Mouse (Mus musculus): ENCODE measurements at regions not wholly inside any gene's neighbourhood (a gene's known extent, or its start where the extent isn't known, plus 50 kb on each side); places are given as distances from the start of the nearest gene placed in this dataset.

DNA sequence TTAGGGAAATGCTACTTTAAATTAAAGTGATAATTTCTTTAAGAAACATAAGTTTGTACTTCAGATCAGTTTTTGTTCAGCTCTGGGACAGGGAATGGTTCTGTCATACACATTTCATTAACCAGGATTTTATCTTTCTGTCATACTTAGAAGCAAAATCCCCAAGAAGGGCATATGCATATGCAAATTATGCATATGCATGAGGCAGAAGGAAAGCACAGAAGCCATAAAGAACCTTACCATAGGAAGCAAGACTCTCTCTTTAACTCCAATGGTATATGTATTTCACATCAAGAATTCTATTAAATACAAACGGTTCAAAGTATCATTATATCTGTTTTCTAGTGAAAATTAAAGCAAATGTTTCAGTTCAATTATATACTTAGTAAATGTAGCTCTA is 381.5 kb downstream of the Kcnj3 start:
- no peak for DNase-seq (ENCODE audit: extremely low spot score in 1 of 2, low spot score in 1 of 2)

DNA sequence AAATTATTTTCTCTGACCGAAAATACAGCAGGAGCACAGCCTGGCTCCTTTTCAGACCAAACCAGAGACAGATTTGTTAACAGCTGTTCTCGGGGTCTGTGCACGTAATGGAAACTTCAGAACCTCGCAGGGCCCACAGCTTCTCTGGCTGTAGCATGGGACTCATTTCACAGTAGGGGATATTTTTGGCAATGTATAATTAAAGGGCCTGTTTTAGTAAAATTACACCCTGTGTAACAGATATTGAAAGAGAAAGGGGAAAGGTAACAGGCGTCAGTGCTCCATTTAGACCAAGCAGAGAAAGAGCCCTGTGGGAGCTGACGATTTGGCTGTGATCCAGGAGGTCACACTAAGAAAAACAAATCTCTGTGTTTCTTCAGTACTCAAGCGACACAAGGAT is 382.4 kb downstream of the Kcnj3 start:
- peak; percentile 15 to 17 for DNase-seq (ENCODE audit: extremely low spot score in 1 of 2, low spot score in 1 of 2)

DNA sequence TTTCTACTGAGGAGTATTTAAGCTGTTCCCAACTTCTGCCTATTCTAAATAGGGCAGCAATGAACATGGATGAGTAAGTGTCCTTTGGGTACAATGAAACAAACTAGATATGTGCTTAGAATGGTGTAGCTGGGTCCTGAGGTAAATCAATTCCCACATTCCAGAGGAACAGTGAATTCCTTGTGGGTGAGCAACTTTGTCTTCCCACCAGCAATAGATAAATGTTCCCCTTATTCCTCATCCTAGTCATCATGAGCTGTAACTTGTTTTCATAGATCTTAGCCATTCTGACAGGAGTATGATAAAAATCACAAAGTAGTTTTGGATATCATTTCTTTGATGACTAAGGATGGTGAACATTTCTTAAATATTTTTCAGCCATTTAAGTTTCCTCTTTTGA is 387.0 kb downstream of the Kcnj3 start:
- DNase-seq (ENCODE audit: extremely low spot score in 1 of 2, low spot score in 1 of 2): no peak

DNA sequence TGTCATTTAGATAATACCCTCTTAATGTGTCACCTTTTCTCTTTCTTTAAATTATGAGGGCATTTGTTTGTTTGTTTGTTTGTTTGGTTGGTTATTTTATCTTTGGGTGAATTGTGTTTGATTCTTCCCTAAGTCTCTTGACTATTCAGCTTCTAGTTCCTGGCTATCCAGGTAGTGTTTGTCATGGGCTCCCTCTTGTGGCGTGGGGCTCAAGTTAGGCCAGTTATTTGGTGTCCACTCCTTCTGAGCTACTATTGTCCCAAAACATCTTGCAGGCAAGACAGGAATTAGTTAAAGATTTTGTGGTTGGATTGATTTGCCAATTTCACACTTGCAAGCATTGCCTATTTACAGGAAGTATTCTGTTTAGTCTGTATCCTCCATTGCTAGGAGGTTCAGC is 405.8 kb downstream of the Kcnj3 start:
- peak in 1 of 2 experiments; percentile 57 for DNase-seq (ENCODE audit: extremely low spot score in 1 of 2, low spot score in 1 of 2)

DNA sequence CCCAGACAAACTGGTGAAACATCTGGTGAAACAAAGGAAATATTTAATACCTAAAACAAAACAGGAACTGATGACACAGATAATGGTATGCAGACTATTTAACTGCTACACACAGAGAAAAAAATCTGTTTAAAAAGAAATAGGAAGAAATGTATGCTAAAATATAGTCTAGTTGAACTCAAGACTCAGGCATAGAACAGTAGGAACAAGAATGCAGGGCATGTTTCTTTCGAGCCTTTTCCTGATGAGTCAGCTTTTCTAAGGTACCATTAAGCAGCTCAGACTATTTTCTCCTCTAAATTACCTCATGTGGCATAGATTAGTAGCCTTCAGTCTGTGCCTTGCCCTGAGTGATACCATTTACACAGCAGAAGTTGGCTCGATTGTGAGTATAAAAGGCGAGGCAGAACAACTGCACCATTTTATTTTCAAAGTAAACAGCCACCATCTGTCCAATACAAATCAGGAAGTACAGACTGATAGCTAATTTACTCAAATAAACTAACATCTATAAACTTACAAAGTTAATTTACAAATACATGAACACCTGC is 411.1 kb downstream of the Kcnj3 start:
- no peak for DNase-seq (ENCODE audit: extremely low spot score in 1 of 2, low spot score in 1 of 2)

DNA sequence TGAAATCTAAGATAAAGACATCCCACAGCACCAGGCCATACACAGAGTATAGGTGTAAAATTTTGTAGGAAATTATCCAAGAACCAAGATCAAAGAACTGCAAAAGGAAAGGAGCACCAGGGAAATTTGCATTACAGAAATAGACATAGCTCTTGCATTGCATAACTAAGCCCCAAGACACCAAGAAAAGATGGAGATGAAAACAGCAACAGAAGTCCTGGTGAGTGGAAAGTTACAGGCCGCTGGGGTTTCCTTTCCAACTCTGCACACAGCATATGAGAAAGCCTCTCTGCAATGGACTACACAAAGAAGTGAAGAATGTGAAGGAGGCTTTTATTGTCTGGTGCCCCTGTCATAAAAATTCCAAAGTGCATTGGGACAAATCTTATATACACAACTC is 426.7 kb downstream of the Kcnj3 start:
- DNase-seq (ENCODE audit: extremely low spot score in 1 of 2, low spot score in 1 of 2): no peak

DNA sequence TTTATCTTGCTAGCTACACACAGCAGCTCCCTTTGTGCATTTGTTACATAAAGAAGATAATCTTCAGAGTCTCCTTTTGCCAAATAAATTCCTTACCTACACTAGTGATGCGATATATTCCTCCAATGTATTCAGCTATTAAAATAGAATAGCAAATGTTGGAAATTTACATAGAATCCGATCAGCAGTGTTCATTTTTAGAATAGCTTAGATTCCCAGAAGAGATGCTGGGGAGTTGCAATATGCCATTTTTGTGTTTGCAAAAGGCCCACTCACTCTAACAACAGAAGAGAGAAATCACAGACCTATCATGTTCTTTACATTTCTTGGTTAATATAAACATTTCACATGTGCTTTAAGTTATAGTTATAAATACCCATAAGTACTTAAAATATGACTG is 454.2 kb downstream of the Kcnj3 start:
- DNase-seq (ENCODE audit: extremely low spot score in 1 of 2, low spot score in 1 of 2): no peak

DNA sequence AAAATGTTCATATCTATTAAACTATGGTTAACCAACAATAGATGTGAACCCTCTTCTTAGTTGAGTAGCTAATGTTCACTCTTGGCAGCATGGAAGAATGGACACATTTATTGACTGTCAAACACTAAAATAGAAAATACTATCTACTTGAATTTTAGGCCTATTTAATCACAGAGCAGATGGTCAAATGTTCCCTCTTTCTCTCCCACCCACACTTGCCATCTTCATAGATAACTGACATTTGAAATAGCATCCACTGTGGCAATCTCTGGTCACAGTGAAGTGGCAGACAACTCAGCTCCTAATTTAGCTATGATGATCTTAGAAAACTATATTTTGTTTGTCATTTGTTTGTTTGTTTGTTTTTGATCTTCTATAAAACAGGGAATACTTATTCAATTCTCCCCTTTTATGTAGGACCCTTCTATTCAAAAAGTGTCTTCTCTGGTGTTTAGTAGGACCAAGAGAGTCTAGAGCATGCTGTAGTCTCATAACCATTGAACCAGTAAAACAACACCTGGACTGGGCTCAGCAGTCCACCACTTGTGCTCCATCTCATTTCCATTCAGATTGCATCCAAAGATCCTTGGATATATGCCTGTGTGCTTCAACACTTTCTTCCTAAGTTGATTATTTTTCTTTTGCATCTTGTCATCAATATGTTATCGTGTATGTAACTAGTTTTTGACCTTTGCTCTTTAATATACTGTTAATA is 457.2 kb downstream of the Kcnj3 start:
- DNase-seq (ENCODE audit: extremely low spot score in 1 of 2, low spot score in 1 of 2): no peak

DNA sequence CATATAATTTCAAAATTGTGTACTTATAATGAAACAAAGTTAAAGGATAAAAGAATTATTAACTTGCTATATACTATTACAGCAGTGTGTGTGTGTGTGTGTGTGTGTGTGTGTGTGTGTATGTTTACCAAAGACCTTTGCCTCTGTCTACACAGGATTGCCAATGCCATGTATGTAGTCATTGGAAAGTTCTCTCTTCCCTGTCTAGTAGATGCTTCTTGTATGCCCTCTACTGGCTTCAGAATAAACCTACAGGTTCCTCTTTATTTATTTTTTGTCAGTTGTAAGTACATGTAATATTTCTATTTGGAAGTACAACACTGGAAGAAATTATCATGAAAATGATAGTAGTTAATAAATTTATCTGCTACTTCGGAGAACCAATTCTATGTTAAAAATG is 484.5 kb downstream of the Kcnj3 start:
- DNase-seq (ENCODE audit: extremely low spot score in 1 of 2, low spot score in 1 of 2): no peak
